Mouse (Mus musculus): ENCODE results near the gene Nme9. TPM values are rescaled to one million over a fixed set of nuclear protein-coding genes. Genes with fewer than 3 reads are reported as not detected.

Nme9 gene
- polyA plus RNA-seq, 1 experiment from 2014 or later = not detected

- DNase-seq = no peak
- Histone ChIP-seq H3K9ac (no peak overlapping the region), H3K36me3 (ENCODE audit: insufficient read depth) (no peaks in the 10 kb centered on the region), H3K4me1 (ENCODE audit: insufficient read depth) (no peaks in the 10 kb centered on the region), H3K27ac (ENCODE audit: low read depth) (no peak overlapping the region), H3K27me3 (ENCODE audit: insufficient read depth, low read length) (no peaks in the 10 kb centered on the region), H3K9me3 (ENCODE audit: low read depth, low read length) (no peaks in the 10 kb centered on the region), H3K4me2 (no peak overlapping the region), H3K4me3 (ENCODE audit: low read depth, low read length) (no peak overlapping the region)
- ATAC-seq (ENCODE audit: insufficient read depth) = no peak; the same call in 1 of the 2 replicates
- 69% methylated on average over 8 of the region's 8 CpGs for WGBS
- TF ChIP-seq CTCF (IDR thresholded peaks at IDR 0.05; ENCODE audit: low read depth) = no peak
These were observed 31.1 kb upstream of the Nme9 start for GRCm38 (mm10) chr9:99419951-99420701.

GRCm38 (mm10) chr9:99421914-99422313 lies 29.4 kb upstream of the Nme9 start:
- H3K9me3 ChIP-seq (ENCODE audit: low read depth, low read length) = no peaks in the 10 kb centered on the region
- no peaks in the 10 kb centered on the region for H3K27me3 ChIP-seq (ENCODE audit: insufficient read depth, low read length)
- no peak for TF ChIP-seq CTCF (IDR thresholded peaks at IDR 0.05; ENCODE audit: low read depth)
- no peak overlapping the region for H3K9ac ChIP-seq
- H3K4me1 ChIP-seq (ENCODE audit: insufficient read depth) = no peaks in the 10 kb centered on the region
- no peaks in the 10 kb centered on the region for H3K36me3 ChIP-seq (ENCODE audit: insufficient read depth)
- H3K4me2 ChIP-seq = no peak overlapping the region
- H3K27ac ChIP-seq (ENCODE audit: low read depth) = no peak overlapping the region
- DNase-seq (no peak), ATAC-seq (ENCODE audit: insufficient read depth) (no peak)
- H3K4me3 ChIP-seq (ENCODE audit: low read depth, low read length) = no peak overlapping the region
- WGBS = 68% methylated on average over 3 of the region's 3 CpGs

GRCm38 (mm10) chr9:99423692-99424573 lies 27.3 kb upstream of the Nme9 start:
- H3K27ac ChIP-seq (ENCODE audit: low read depth) = no peak overlapping the region
- no peak overlapping the region for H3K4me2 ChIP-seq
- no peak overlapping the region for H3K4me3 ChIP-seq (ENCODE audit: low read depth, low read length)
- no peaks in the 10 kb centered on the region for H3K36me3 ChIP-seq (ENCODE audit: insufficient read depth)
- no peaks in the 10 kb centered on the region for H3K4me1 ChIP-seq (ENCODE audit: insufficient read depth)
- H3K9ac ChIP-seq = no peak overlapping the region
- ATAC-seq (ENCODE audit: insufficient read depth) (0 out of 2 replicates have a peak, but pooled peaks have one; percentile 9), DNase-seq (no peak)
- WGBS = 58% methylated on average over 9 of the region's 9 CpGs
- no peak for TF ChIP-seq CTCF (IDR thresholded peaks at IDR 0.05; ENCODE audit: low read depth)
- no peaks in the 10 kb centered on the region for H3K27me3 ChIP-seq (ENCODE audit: insufficient read depth, low read length)
- no peaks in the 10 kb centered on the region for H3K9me3 ChIP-seq (ENCODE audit: low read depth, low read length)

- ATAC-seq (ENCODE audit: insufficient read depth) (no peak), DNase-seq (no peak)
- Histone ChIP-seq H3K9ac (no peak overlapping the region), H3K4me3 (ENCODE audit: low read depth, low read length) (no peak overlapping the region), H3K27me3 (ENCODE audit: insufficient read depth, low read length) (no peaks in the 10 kb centered on the region), H3K36me3 (ENCODE audit: insufficient read depth) (no peaks in the 10 kb centered on the region), H3K4me2 (no peak overlapping the region), H3K9me3 (ENCODE audit: low read depth, low read length) (no peaks in the 10 kb centered on the region), H3K4me1 (ENCODE audit: insufficient read depth) (no peaks in the 10 kb centered on the region), H3K27ac (ENCODE audit: low read depth) (no peak overlapping the region)
- WGBS = 46% methylated on average over 4 of the region's 4 CpGs
- no peak for TF ChIP-seq CTCF (IDR thresholded peaks at IDR 0.05; ENCODE audit: low read depth)
These were observed 26.8 kb upstream of the Nme9 start for GRCm38 (mm10) chr9:99424574-99424863.

GRCm38 (mm10) chr9:99425262-99425661 lies 26.0 kb upstream of the Nme9 start:
- no peak for TF ChIP-seq CTCF (IDR thresholded peaks at IDR 0.05; ENCODE audit: low read depth)
- no peaks in the 10 kb centered on the region for H3K27me3 ChIP-seq (ENCODE audit: insufficient read depth, low read length)
- H3K4me3 ChIP-seq (ENCODE audit: low read depth, low read length) = no peak overlapping the region
- DNase-seq (no peak), ATAC-seq (ENCODE audit: insufficient read depth) (no peak)
- no peaks in the 10 kb centered on the region for H3K4me1 ChIP-seq (ENCODE audit: insufficient read depth)
- WGBS = 47% methylated on average over 9 of the region's 9 CpGs
- no peak overlapping the region for H3K4me2 ChIP-seq
- H3K27ac ChIP-seq (ENCODE audit: low read depth) = no peak overlapping the region
- H3K9ac ChIP-seq = no peak overlapping the region
- no peaks in the 10 kb centered on the region for H3K9me3 ChIP-seq (ENCODE audit: low read depth, low read length)
- no peaks in the 10 kb centered on the region for H3K36me3 ChIP-seq (ENCODE audit: insufficient read depth)

GRCm38 (mm10) chr9:99428601-99429331 lies 22.5 kb upstream of the Nme9 start:
- H3K9me3 ChIP-seq (ENCODE audit: low read depth, low read length) = no peaks in the 10 kb centered on the region
- H3K36me3 ChIP-seq (ENCODE audit: insufficient read depth) = no peaks in the 10 kb centered on the region
- no peak overlapping the region for H3K4me3 ChIP-seq (ENCODE audit: low read depth, low read length)
- H3K9ac ChIP-seq = no peak overlapping the region
- H3K4me1 ChIP-seq (ENCODE audit: insufficient read depth) = no peaks in the 10 kb centered on the region
- H3K27ac ChIP-seq (ENCODE audit: low read depth) = no peak overlapping the region
- H3K27me3 ChIP-seq (ENCODE audit: insufficient read depth, low read length) = no peaks in the 10 kb centered on the region
- TF ChIP-seq CTCF (IDR thresholded peaks at IDR 0.05; ENCODE audit: low read depth) = no peak
- WGBS = 69% methylated on average over 11 of the region's 11 CpGs
- DNase-seq = no peak
- H3K4me2 ChIP-seq = no peak overlapping the region
- no peak for ATAC-seq (ENCODE audit: insufficient read depth)

GRCm38 (mm10) chr9:99429845-99430244 lies 21.4 kb upstream of the Nme9 start:
- no peak overlapping the region for H3K4me3 ChIP-seq (ENCODE audit: low read depth, low read length)
- no peak overlapping the region for H3K27ac ChIP-seq (ENCODE audit: low read depth)
- H3K9me3 ChIP-seq (ENCODE audit: low read depth, low read length) = no peaks in the 10 kb centered on the region
- TF ChIP-seq CTCF (IDR thresholded peaks at IDR 0.05; ENCODE audit: low read depth) = no peak
- no peaks in the 10 kb centered on the region for H3K27me3 ChIP-seq (ENCODE audit: insufficient read depth, low read length)
- no peak for ATAC-seq (ENCODE audit: insufficient read depth)
- no peak overlapping the region for H3K9ac ChIP-seq
- H3K4me1 ChIP-seq (ENCODE audit: insufficient read depth) = no peaks in the 10 kb centered on the region
- no peaks in the 10 kb centered on the region for H3K36me3 ChIP-seq (ENCODE audit: insufficient read depth)
- WGBS = 81% methylated on average over 3 of the region's 3 CpGs
- DNase-seq = no peak
- H3K4me2 ChIP-seq = no peak overlapping the region
